Comparison of ENCODE assay signal across 8 mouse cellular contexts in the genomic region with DNA sequence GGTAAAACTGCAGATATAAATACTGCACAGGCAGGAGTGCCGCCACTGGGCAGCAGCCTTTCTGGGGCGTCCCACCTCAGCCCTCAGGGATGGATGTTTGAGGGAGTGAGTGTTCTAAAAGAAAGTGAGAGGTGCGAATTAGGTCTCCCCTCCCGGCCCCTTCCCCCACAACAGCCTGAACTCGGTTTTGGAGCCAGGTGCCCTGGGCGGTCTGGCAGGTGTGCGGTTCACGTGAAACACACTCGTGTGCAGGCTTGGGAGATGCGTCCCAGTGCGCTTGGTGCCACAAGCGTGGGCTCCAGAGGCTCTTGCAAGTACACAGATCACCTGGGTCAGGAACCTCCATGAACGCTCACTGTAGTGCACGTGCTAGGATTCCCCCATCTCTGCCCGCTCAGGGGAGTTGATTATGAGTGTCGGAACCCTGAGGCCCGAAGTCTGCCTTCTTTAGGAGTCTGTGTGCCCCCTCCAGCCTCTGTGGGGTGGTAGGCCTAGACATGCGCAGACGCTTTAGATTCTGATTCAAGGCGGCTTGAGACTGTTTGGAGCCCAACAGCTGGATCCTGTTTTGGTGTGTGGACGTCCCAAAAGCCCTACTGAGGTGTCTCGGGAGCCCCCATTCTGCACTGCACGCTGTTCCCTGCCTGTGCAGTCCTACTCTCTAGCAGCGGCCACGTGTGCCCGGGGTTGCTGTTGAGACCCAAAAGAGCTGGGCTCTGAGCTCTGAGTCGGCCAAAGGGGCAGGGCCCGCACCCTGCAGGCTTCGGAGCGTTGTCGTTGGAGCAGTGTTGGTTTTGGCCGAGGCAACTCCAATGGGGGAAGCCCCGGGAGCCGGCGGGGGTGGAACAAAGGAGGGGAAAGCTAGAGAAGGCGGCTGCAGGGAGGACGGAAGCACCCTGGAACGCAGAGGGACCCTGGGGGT. TPM values are rescaled to one million over a fixed set of nuclear protein-coding genes. Genes with fewer than 3 reads are reported as not detected.
DNase-seq lines count a peak whose midpoint lies in the region; ATAC-seq and TF ChIP-seq lines count a peak whose summit lies in the region.

No protein-coding gene starts in this region.

- H3K4me3 ChIP-seq in hindbrain, embryonic 15.5 days = no peak overlapping the region
- H3K4me3 ChIP-seq in lung, embryonic 14.5 days (ENCODE audit: low read depth, low read length) = peak overlapping the region; percentile 16

- peaks cover 76% of the 10 kb centered on the region for H3K4me1 ChIP-seq in hindbrain, embryonic 15.5 days (replicated peaks)
- H3K4me1 ChIP-seq in lung, embryonic 14.5 days (ENCODE audit: insufficient read depth) = peaks cover 53% of the 10 kb centered on the region

- H3K36me3 ChIP-seq in hindbrain, embryonic 15.5 days = no peaks in the 10 kb centered on the region
- H3K36me3 ChIP-seq in lung, embryonic 14.5 days (ENCODE audit: insufficient read depth) = no peaks in the 10 kb centered on the region; the same call in 1 of the 2 replicates

- no peak for TF ChIP-seq CTCF in lung, embryonic 14.5 days (IDR thresholded peaks at IDR 0.05; ENCODE audit: low read depth)

- peak overlapping the region; percentile 50 for H3K4me2 ChIP-seq in hindbrain, embryonic 15.5 days
- H3K4me2 ChIP-seq in lung, embryonic 14.5 days = peak overlapping the region; percentile 45

- peaks cover 85% of the 10 kb centered on the region for H3K27me3 ChIP-seq in hindbrain, embryonic 15.5 days
- peaks cover 77% of the 10 kb centered on the region for H3K27me3 ChIP-seq in lung, embryonic 14.5 days (ENCODE audit: insufficient read depth, low read length)

- WGBS in hindbrain, embryonic 15.5 days = 7% methylated on average over 38 of the region's 38 CpGs
- WGBS in lung, embryonic 14.5 days = 16% methylated on average over 38 of the region's 38 CpGs

- H3K9me3 ChIP-seq in hindbrain, embryonic 15.5 days = no peaks in the 10 kb centered on the region
- no peaks in the 10 kb centered on the region for H3K9me3 ChIP-seq in lung, embryonic 14.5 days (ENCODE audit: low read depth, low read length)

- H3K9ac ChIP-seq in hindbrain, embryonic 15.5 days = no peak overlapping the region
- H3K9ac ChIP-seq in lung, embryonic 14.5 days = no peak overlapping the region

- ATAC-seq in hindbrain, embryonic 15.5 days (ENCODE audit: low FRiP score, low read depth) = no peak
- peak; percentile 43 for ATAC-seq in lung, embryonic 14.5 days (ENCODE audit: insufficient read depth)

- DNase-seq in cerebellum, adult 11-12 months = peak; percentile 72
- DNase-seq in cerebellum, adult 9-10 months = no peak
- DNase-seq in adrenal gland, postnatal 14 days = peak; percentile 77
- DNase-seq in gastrocnemius, postnatal 10 days = peak; percentile 74
- peak; percentile 66 for DNase-seq in lung, embryonic 14.5 days
- DNase-seq in testis, postnatal 10 days (ENCODE audit: low spot score) = peak; percentile 79
- DNase-seq in urinary bladder, postnatal 25 days (ENCODE audit: low spot score) = no peak

- H3K27ac ChIP-seq in hindbrain, embryonic 15.5 days (replicated peaks) = peak overlapping the region; percentile 31
- no peak overlapping the region for H3K27ac ChIP-seq in lung, embryonic 14.5 days (ENCODE audit: low read depth)

RNA-seq across cellular contexts. Expression of gene Nfix, which starts 14.1 kb away (rescaled TPM):
- total RNA-seq in adrenal gland, postnatal 14 days (2021) = 124 and 125 TPM in 2 replicates
- 100 to 1,000 TPM; 598 to 734 TPM for total RNA-seq in gastrocnemius, postnatal 10 days (2021)
- 71.2 and 87.6 TPM in 2 replicates for polyA plus RNA-seq in hindbrain, embryonic 15.5 days (2015; fragmentation: Nextera tagmentation; extraction: Ambion mirVana)
- polyA plus RNA-seq in lung, embryonic 14.5 days (2014; fragmentation: Nextera tagmentation; extraction: Ambion mirVana) = 42.3 and 44.1 TPM in 2 replicates

RNA-seq across cellular contexts. Expression of gene Dand5, which starts 36.6 kb away (rescaled TPM):
- 7.1 and 7.4 TPM in 2 replicates for total RNA-seq in adrenal gland, postnatal 14 days (2021)
- total RNA-seq in gastrocnemius, postnatal 10 days (2021) = 1 to 10 TPM; 5.8 to 7.3 TPM
- polyA plus RNA-seq in hindbrain, embryonic 15.5 days (2015; fragmentation: Nextera tagmentation; extraction: Ambion mirVana) = 14.0 and 15.1 TPM in 2 replicates
- 4.5 and 4.6 TPM in 2 replicates for polyA plus RNA-seq in lung, embryonic 14.5 days (2014; fragmentation: Nextera tagmentation; extraction: Ambion mirVana)

RNA-seq across cellular contexts. Expression of gene Gadd45gip1, which starts 45.3 kb away (rescaled TPM):
- total RNA-seq in adrenal gland, postnatal 14 days (2021) = 44.4 and 45.7 TPM in 2 replicates
- total RNA-seq in gastrocnemius, postnatal 10 days (2021) = 10 to 100 TPM; 30.3 to 33.4 TPM
- 39.7 and 40.6 TPM in 2 replicates for polyA plus RNA-seq in hindbrain, embryonic 15.5 days (2015; fragmentation: Nextera tagmentation; extraction: Ambion mirVana)
- polyA plus RNA-seq in lung, embryonic 14.5 days (2014; fragmentation: Nextera tagmentation; extraction: Ambion mirVana) = 44.2 and 45.0 TPM in 2 replicates

RNA-seq across cellular contexts. Expression of gene Rad23a, which starts 54.4 kb away (rescaled TPM):
- 108 TPM in 2 replicates for total RNA-seq in adrenal gland, postnatal 14 days (2021)
- 100 to 1,000 TPM; 124 to 130 TPM for total RNA-seq in gastrocnemius, postnatal 10 days (2021)
- polyA plus RNA-seq in hindbrain, embryonic 15.5 days (2015; fragmentation: Nextera tagmentation; extraction: Ambion mirVana) = 79.1 and 85.9 TPM in 2 replicates
- 118 and 123 TPM in 2 replicates for polyA plus RNA-seq in lung, embryonic 14.5 days (2014; fragmentation: Nextera tagmentation; extraction: Ambion mirVana)

Comparison
In these comparisons a context has a peak if more than half of its experiments do, and no peak if none do; other contexts are left out.
1. DNase-seq: peak in cerebellum, adult 11-12 months (single experiment), adrenal gland, postnatal 14 days (single experiment), gastrocnemius, postnatal 10 days (single experiment), lung, embryonic 14.5 days (single experiment) and testis, postnatal 10 days (single experiment); none in cerebellum, adult 9-10 months (single experiment) and urinary bladder, postnatal 25 days (single experiment).